Mouse (Mus musculus) megakaryocyte-erythroid progenitor cell, adult 5-6 weeks (primary cell): Measurements from ENCODE around the gene Rsph3a. TPM values are rescaled to one million over a fixed set of nuclear protein-coding genes. Genes with fewer than 3 reads are reported as not detected.
"Not testable (repeated sequence)": the region's sequence is repeated elsewhere in the genome, so short reads cannot be mapped to it uniquely, and the experiment has no call there.

ENCODE experiments used
- ATAC-seq: replicated peaks from 2 replicates; pipeline ENCODE4 v1.8.0; 2016; ENCODE audit warnings: mild to moderate bottlenecking, inconsistent platforms; ENCODE audit not compliant: severe bottlenecking, poor library complexity, low FRiP score, low TSS enrichment
- total RNA-seq, 2 experiments: library from RNA; stranded (forward) in 1 of 2; stranded (reverse) in 1 of 2; fragments of 200-1000, 215-1000 nt in 1 of 2; fragments of >200 nt in 1 of 2; fragmentation: Nextera tagmentation in 1 of 2; gene quantifications; 2 replicates each; pipeline ENCODE4 v1.2.3; 2014 to 2017

Rsph3a gene
- total RNA-seq, 2 experiments from 2014 or later, result 50.2 to 59.1 TPM

DNA sequence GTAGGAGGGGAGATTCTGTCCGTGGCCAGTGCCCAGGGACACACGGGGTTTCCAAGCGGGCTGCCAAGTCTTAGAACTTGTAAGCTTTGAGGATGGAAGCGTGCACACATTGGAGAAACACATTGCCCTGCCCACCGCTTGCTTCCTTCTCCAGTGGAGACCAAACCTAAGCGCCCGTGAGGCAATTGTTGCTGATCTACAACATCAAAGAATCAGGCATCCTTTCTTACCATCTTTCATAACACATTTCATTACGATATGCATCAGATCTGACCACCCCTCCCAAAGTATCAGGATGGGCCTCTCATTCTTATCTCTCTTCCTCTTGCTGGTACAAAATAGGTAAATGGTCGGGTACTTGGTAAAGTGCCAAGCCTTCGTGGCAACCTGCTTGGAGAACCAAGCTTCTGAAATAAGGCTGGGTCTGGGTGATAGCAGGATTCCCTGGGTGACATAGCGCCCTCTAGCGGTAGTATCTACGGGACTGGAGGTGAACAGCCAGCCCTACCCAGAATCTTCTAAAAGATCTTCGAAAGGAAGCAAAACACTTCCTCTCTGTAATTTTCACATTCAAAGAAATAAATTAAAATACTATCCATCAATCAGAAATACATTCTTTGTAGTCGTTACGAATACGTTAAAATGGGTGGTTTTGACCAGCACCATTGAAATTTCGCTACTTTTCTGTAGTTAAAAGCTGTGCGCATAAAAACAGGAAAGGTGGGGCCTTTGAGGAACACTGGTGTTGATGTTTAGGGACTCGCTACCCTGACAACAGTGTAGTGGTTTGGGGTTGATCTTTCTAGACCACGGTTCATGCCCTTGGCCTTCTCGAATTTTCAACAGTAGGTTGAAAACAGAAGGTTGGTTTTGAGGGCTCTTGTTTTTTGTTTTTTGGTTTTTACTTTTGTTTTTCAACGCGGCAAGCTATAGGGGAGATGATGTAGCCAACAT, 17.6 kb upstream of the Rsph3a start:
- peak; percentile 77 for ATAC-seq

DNA sequence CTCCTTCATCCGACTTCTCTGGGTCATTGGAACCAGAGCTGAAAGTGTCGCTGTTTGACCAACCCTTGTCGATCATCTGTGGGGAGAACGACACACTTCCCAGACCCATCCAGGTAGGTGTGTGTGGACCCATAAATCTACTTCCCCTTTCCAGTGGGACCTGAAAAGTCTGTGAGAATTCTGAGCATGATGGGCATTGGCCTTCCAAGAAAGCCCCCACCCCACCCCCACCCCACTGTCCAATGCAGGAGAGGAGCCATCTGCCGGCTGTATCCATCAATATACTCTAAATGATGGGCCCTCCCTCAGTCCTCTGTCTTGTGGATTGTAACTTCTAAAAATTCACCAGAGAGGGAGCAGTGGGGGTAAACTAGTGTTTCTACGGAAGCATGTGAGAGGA, 16.8 kb upstream of the Rsph3a start:
- ATAC-seq, result no peak

DNA sequence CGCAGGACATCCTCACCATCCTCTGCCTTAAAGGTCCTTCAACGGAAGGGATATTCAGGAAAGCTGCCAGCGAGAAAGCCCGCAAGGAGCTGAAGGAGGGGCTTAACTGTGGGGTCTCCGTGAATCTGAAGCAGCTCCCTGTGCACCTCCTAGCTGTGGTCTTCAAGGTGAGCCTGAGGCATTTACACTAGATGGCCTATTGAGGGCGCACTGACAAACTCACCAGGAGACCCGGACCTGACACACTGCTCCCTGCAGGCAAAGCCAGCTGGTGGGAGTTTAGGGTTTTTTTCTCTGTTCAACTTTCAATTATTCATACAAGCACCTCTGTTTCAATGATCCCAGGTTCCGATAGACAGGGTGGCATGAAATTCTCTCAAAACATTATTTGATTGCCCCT, 16.1 kb upstream of the Rsph3a start:
- ATAC-seq, result 0 out of 2 replicates have a peak, but pooled peaks have one; percentile 55

DNA sequence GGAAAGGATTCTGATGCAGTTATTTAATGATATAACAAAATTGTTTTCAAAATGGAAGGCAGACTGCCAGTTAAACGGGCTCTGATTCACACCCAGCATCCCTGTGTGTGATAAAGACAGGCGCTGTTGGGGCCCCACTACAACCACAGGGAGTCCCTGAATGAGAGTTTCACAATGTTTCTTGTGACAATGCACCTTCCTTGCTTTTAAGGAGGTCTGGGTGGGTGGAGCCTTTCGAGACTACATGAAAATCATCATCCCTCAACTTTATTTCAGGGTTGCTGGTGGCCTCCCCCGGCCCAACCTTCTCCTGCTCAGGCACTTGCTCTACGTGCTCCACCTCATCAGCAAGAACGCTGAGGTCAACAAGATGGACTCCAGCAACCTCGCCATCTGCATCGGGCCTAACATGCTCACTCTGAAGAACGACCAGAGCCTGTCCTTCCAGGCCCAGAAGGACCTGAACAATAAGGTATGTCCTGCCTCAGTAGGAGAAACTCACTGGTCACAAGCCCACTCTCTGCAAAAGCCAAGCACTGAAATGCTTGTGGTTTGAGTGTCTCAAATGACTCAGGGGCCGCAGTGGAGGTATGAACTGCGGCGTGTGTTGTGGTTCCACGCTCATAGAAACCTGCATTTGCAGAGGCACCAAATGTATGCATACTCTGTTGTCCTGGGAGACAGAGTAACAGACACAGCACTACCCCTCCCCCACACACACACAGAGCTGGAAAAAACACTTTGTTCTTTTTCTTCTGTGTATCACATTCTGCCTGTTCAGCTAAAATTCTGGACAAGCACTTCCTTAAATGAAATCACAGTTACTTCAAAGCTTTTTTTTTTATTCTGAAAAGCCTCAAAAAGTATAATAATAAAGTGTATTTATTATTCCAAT, 14.1 kb upstream of the Rsph3a start:
- ATAC-seq, result no peak

DNA sequence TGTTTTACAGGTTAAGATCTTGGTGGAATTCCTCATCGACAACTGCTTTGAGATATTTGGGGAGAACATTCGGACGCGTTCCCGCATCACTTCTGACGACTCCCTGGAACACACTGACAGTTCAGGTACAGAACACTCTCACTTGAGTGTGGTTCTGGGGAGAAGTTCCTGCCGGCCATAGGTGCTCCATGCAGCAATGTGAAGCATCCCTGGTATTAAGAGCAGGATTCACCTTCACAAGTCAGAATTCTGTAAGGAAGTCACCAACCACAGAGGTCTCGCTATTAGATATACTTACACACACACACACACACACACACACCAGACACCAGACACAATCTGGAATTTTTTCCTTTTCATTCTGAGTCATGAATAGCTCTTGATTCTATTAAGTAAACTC, 13.3 kb upstream of the Rsph3a start:
- not testable (repeated sequence) for ATAC-seq

DNA sequence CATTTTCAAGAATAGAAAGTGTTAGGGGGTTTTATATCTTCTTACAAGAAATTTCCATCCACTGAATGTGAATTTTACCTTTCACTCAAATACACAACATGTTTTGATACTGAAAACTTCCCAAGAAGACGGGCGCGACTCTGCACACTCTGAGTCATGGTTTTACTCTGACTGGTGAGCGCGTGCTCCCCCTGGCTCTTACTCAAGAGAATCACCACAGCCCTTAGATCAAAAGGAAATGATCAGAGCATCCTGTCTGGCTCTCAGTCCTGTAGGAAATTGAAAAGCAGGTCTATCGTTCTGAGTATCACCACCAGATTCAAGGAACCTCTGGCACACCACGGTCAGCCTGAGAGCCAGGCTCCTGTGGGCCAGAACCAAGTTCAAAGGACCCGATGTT, 5.8 kb upstream of the Rsph3a start:
- ATAC-seq, result peak; percentile 80

DNA sequence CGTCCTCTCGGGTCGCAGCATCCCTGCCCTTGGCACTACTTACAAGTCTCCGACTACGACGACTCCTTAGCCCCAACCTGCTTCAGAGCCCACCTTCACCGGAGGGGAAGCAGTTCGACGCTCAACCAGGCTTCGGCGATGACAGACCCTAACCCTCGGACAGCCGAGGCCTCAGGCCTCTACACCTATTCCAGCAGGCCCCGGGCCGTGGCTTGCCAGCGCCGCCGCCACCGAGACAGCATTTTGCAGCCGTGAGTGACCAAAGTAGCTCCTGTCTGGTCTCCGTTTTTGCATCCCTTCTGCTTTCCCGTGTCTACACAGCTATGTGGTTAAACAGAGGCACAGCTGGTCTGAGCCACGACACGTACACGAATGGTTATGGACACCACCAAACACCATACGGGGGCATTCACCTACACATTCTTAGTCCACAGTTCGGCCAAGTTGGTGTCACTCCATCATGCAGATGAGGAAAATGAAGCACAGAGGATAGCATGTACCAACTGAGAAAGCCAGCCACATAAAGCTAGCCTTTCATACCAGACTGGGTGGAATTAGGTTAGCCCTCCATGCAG, 726 bp downstream of the Rsph3a start:
- peak; percentile 24 for ATAC-seq

DNA sequence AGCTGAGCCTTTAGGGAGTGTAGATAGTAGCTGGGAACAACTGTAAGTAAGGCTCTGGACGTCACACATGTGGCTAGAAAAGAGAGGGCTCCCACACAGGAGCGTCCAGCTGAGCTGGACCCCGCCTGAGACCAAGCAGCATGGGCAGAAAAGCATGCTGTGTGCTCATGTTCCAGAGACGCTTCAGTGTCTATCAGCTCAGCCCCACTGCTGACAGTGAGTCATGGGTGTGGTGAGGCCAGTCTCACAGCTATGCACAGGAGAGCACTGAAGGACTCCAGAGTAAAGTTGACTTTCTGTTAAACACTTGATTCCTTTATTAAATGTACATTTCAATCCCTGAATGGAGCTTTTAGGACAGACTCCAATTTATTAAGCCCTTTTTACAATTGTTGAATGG, 5.9 kb downstream of the Rsph3a start:
- 0 out of 2 replicates have a peak, but pooled peaks have one; percentile 45 for ATAC-seq

DNA sequence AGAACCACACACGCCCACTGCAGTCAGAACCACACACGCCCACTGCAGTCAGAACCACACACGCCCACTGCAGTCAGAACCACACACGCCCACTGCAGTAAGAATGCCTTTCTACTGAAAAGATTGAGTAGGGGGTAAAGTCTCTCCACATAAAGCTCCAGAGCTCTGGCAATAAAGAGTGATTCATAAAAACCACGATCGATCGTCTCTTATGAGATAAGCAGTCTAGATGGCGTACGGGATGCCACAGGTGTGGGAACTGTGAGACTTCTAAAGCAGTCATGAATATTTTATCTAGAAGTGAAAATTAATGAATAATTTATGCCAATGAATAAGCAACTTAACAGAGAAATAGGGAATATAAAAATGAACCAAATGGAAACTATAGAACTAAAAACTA, 11.8 kb downstream of the Rsph3a start:
- ATAC-seq, result not testable (repeated sequence)

DNA sequence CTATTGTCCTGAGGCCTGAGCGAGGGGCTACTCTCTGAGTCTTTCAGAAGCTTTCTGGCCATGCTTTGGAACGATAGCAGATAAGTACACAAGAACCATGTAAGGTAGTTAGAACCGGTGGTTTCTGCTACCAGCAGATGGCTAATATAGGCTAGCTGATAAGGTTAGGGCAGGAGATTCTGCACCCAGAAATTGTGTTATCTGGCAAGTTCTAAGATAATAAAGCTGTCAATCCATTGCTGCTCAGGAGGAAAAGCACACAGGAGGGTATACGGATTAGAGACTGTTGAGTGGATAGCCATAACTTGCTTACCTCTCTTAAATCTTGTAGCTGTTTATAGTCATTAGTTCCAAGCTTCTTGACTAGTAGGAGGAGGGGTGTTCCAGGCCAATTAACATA, 17.9 kb downstream of the Rsph3a start:
- ATAC-seq, result peak; percentile 84

DNA sequence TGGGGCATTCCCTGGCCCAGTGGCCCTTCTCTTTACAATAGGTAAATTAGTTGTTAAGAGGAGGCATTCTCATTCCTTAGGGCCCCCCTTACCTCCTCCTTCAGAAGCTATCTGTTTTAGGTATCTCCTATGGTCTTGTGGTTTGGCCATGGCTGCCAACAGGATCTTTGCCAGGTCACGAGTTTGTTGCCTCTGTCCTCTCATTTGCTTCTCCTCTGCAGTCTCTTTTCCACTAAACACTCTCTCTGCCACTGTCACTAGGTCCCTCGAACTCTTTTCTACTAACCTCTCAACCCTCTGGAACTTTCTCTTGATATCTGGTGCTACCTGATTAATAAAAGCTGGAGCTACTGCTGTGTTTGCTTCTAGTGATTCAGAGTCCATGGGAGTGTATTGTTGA, 19.0 kb downstream of the Rsph3a start:
- peak; percentile 63 for ATAC-seq

DNA sequence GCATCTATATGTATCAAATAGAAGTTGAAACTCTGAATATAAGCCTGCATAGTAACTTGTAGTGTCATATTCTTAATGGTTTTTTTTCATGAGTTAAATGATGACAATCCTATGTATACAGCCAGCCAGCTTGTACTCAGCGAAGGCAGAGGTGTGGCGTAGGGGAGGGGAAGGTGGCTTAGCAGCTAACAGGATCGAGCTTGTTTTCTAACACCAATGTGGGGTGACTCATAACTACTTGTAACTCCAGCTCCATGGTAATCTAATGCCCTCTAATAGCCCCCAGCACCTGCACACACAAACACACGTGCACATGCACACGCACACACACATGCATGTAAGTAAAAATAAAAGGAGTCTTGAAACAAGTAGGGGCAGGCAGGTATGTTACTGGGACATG, 23.1 kb downstream of the Rsph3a start:
- ATAC-seq, result not testable (repeated sequence)

DNA sequence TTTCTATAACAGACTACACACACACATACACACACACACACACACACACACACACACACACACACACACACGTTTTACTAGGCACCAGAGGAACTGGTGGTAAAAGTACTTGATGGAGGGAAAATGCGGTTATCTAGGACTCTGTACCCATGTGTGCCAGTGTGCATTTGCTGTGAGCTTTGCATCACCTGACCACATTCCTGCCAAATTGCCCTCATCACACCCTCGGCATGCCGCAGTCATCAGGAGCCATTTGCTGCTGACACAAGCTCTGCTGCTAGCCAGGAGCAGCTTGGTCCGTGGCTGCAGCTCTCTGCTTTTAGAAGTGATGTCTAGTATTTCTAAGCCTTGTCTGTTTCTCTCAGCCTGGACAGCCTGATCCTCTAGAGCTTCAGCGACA, 24.4 kb downstream of the Rsph3a start:
- ATAC-seq, result not testable (repeated sequence)

DNA sequence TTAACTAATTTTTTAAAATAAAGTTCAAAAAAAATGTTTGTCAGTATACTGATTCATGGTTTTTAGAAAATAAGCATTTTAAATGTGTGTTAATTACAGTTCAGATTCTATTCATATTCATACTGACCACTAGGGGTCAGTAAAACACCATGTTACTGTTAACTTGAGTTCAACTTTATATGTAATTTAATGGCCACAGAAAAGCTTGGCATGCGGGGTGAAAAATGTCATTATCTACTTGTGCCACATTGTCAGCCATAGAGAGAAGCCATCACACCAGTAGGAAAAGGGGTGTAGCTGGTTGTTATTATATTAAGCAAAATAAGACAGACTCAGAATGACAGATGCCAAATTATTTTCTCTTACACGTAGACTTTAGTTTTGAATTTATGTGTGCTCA, 38.1 kb downstream of the Rsph3a start:
- peak; percentile 96 for ATAC-seq

DNA sequence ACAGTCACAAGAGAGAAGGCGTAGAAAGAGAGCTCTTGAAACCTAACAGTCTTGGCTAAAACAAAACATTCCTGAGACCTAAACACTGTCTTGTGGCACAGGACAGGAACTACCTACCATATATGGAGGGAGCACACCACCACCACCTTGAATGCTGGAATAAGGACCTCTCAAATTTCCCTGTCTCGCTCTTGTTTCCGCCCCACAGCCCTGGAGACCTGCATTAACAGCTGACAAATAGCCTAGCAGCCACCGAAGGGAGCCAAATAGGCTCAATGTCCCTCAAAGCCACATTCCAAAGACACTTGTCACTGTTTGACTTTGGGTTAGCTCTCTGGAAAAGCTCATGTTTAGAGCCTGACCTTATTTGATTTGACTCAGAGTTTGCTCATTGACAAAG, 40.2 kb downstream of the Rsph3a start:
- ATAC-seq, result not testable (repeated sequence)

DNA sequence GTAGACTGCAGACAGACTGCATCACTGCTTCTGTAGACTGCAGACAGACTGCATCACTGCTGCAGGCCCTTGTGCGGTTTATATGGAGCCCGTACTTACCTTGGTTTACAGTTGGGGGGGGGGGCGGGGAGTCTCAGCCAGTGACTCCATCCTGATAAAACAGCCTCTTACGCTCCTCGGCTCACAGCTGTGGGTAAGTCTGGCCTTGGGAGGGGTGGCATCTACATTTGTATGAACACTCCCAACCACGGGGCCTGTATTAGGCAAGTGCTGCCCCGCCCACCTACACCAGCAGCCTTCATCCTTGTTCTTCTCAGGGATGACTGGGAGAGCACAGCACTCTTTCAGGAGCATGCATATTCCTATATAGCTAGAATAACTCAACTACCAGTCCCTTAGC, 41.6 kb downstream of the Rsph3a start:
- peak; percentile 58 for ATAC-seq

DNA sequence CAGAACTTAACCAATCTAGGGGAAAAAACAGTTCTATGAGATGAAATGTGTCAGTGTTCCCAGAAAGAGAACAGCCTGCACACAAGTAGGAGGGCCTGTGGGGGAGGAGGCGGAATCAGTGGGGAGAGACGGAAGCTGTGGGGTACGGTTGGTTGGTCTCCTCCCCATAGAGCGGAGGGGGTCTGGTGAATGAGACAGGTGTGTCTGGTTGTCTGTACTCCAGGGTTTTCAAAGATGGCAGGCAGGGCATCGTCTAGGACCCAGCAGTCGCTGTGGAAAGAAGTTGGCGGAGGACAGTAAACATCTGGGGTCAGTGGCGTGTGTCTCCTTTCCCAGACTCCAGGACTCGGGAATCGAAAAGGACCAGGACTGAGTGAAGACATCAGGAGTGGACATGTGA, 57.8 kb downstream of the Rsph3a start:
- not testable (repeated sequence) for ATAC-seq

DNA sequence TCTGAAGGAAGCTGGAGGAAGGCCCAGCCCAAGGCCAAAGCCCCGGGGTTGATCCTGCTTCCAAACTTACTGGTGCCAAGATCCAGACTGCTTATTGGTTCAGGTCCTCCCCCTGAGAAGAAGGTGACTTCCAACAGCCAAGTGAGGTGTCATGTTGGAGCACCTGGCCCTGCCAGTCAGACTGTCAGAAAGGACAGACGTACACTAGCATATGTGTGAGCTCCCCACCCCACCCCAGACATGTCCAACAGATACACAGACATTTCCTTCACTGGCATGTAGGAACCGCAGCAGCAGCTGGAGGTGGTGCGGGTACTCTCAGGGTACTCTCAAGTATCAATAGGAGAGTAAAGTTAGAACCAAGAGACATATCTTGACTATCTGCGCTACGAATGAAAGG, 61.4 kb downstream of the Rsph3a start:
- not testable (repeated sequence) for ATAC-seq

DNA sequence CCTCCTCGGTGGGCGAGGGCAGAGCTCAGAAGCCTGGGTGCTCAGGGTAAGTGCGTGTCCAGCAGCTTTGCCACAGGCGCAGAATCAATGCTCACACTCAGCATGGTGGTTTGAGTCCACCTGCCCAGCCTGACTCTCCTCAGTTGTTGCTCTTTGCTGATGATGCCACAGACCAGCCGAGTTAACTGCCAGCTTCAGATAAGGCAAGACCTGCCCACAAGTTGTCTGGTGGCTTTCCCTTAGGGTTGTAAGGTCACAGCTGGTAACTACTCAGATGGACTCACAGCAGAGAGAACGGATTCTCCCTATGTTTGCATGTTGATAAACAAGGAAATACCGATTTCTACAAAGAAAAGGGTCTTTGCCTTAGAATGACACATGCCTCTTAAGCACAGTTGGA, 64.2 kb downstream of the Rsph3a start:
- ATAC-seq, result peak; percentile 92

DNA sequence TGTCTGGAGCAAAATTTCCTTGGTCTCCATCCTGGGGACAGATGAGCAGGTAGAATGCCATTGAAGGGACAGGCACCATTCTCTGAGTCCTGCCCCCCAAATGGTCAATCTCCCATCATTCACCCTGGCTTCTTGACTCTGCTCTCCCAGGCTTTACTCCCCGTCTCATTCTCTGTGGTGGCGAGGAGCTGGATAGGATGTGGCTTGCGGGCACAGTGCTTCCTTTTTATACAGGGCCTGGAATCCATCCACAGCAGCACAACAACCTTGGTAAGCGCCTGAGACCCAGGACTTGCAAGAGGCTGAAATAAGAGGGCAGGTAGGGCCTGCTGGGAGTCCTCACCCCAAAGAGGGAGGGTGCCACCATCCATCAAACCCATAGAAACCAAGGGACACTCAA, 68.6 kb downstream of the Rsph3a start:
- ATAC-seq, result not testable (repeated sequence)
